Mouse (Mus musculus) lung, embryonic 14.5 days (tissue): ENCODE results near the gene Usp2. TPM values are rescaled to one million over a fixed set of nuclear protein-coding genes. Genes with fewer than 3 reads are reported as not detected.
A peak's percentile ranks its signal among the peaks of the same experiment; 100 is the strongest.

Source experiments
- ATAC-seq: fragments of 200-750 bp; cut with Nextera tagmentation; 2 replicates; pipeline ENCODE4 v1.8.0; 2017; ENCODE audit warnings: mild to moderate bottlenecking, moderate TSS enrichment, moderate library complexity; ENCODE audit not compliant: insufficient read depth
- DNase-seq: peaks from one replicate; pipeline ENCODE4 v3.0.0-alpha.2; 2015
- H3K27ac ChIP-seq: fragments of 300-500 bp; sonication (generic); 2 replicates; pipeline ENCODE4 v1.5.1; 2014; ENCODE audit warnings: low read depth, mild to moderate bottlenecking, moderate library complexity
- H3K27me3 ChIP-seq: fragments of 300-500 bp; sonication (generic); 2 replicates; pipeline ENCODE4 v1.6.1; 2014; ENCODE audit warnings: low read length, control low read depth; ENCODE audit not compliant: insufficient read depth
- H3K36me3 ChIP-seq: fragments of 300-500 bp; sonication (generic); 2 replicates; pipeline ENCODE4 v1.6.1; 2014; ENCODE audit warnings: control low read depth; ENCODE audit not compliant: insufficient read depth
- H3K4me1 ChIP-seq: fragments of 300-500 bp; sonication (generic); 2 replicates; pipeline ENCODE4 v1.6.1; 2014; ENCODE audit warnings: antibody characterized with exemption, control low read depth; ENCODE audit not compliant: insufficient read depth
- H3K4me2 ChIP-seq: fragments of 300-500 bp; sonication (generic); 2 replicates; pipeline ENCODE4 v1.6.1; 2014; ENCODE audit warnings: mild to moderate bottlenecking
- H3K4me3 ChIP-seq: fragments of 300-500 bp; sonication (generic); 2 replicates; pipeline ENCODE4 v1.5.1; 2014; ENCODE audit warnings: low read depth, low read length
- H3K9ac ChIP-seq: fragments of 300-500 bp; sonication (generic); 2 replicates; pipeline ENCODE4 v1.6.1; 2014
- H3K9me3 ChIP-seq: fragments of 300-500 bp; sonication (generic); 2 replicates; pipeline ENCODE4 v1.6.1; 2016; ENCODE audit warnings: low read depth, low read length, control low read depth
- CTCF ChIP-seq: IDR thresholded peaks from 2 replicates; pipeline ENCODE4 v1.5.1; 2016; ENCODE audit warnings: antibody characterized with exemption, low read depth
- WGBS: fragments of 180-500 bp; shearing (Covaris S2); extraction: QIAGEN DNeasy Blood & Tissue Kit; methylation state at CpG from one replicate; pipeline ENCODE4 v1.1.7; 2014; 5-methylcytosine and 5-hydroxymethylcytosine counted together
- polyA plus RNA-seq: library from polyadenylated mRNA; unstranded; fragments of >200 nt; fragmentation: Nextera tagmentation; extraction: Ambion mirVana; gene quantifications from 2 replicates; pipeline ENCODE4 v1.2.1, GENCODE M21; 2014

The Usp2 gene
- polyA plus RNA-seq, 1 experiment from 2014 or later: 7.5 TPM

DNA sequence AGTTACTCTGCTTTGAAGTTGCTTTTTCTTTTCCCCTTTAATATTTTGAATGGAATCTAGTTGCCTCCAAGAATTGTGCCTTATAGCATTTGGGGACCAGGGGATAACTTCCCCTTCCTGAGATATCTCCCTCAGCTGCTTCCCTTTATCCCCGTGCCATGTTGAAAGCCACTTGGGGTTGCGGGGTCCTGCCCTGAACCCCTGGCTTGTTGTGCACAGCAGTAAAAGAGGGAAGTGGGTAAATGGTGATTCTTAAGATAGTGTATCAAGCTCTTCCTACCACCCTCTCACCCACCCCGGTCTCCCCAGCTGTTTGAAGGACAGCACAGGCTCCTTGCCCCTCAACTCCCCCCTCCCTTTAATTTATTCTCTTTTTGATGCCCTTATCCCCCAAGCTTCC is 27.9 kb downstream of the Usp2 start:
- TF ChIP-seq CTCF: no peak
- 84% methylated on average over 3 of the region's 3 CpGs for WGBS

DNA sequence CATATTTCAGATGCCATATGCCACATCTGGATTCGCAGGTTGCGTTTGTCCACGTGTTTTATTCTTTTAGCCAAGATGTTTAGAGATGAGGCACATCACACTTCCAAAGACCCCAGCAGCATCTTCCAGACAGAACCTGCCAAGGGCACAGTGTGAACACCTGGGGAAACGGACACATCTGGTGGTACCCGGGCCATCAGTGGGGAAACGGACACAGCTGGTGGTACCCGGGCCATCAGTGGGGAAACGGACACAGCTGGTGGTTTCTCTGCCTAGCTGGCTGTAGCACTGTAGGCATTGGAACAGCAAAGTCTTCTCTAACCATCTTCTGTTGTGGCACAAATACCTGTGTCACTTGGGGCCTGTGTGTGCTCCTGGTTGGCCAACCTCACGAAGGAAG is 29.0 kb downstream of the Usp2 start:
- Histone ChIP-seq H3K4me1 (no peaks in the 10 kb centered on the region), H3K9ac (no peak overlapping the region), H3K9me3 (no peaks in the 10 kb centered on the region), H3K4me3 (no peak overlapping the region), H3K36me3 (peaks cover 16% of the 10 kb centered on the region; the same call in 1 of the 2 replicates), H3K4me2 (no peak overlapping the region), H3K27me3 (no peaks in the 10 kb centered on the region), H3K27ac (no peak overlapping the region)
- no peak for DNase-seq
- no peak for ATAC-seq
- 86% methylated on average over 9 of the region's 9 CpGs for WGBS
- TF ChIP-seq CTCF: no peak

More for the DNA sequence above, 27.9 kb downstream of the Usp2 start:
- no peak overlapping the region for H3K4me3 ChIP-seq
- H3K4me2 ChIP-seq: no peak overlapping the region
- H3K9ac ChIP-seq: no peak overlapping the region
- peaks cover 16% of the 10 kb centered on the region; the same call in 1 of the 2 replicates for H3K36me3 ChIP-seq
- H3K4me1 ChIP-seq: no peaks in the 10 kb centered on the region
- no peaks in the 10 kb centered on the region for H3K27me3 ChIP-seq
- DNase-seq (no peak), ATAC-seq (no peak)
- H3K9me3 ChIP-seq: no peaks in the 10 kb centered on the region
- H3K27ac ChIP-seq: no peak overlapping the region

DNA sequence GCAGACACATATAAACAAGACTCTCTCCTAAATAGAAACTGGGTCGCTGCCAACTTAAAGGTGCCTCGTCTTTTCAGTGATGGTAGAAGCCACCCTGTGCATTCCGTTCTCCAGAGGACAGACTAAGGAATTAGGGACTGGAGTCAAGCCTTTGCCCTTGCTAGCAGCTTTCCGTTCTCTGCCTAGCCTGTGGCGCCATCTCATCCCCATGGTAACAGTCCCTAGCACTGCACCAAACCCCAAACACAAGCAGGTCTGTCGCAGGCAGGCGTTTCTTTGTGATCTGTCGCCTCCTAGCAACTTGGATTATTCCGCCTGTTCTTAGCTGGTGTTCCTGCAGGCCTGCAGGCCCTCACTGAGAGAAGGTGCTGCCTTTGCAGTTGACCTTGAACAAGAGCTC is 29.7 kb downstream of the Usp2 start:
- ATAC-seq (no peak), DNase-seq (no peak)
- H3K27ac ChIP-seq: no peak overlapping the region
- no peak overlapping the region for H3K4me2 ChIP-seq
- H3K4me3 ChIP-seq: no peak overlapping the region
- H3K36me3 ChIP-seq: 0 out of 2 replicates have a peak, but pooled peaks cover 10% of the 10 kb centered on the region
- WGBS: 34% methylated on average over 9 of the region's 9 CpGs
- TF ChIP-seq CTCF: no peak
- no peaks in the 10 kb centered on the region for H3K27me3 ChIP-seq
- no peaks in the 10 kb centered on the region for H3K9me3 ChIP-seq
- H3K9ac ChIP-seq: no peak overlapping the region
- no peaks in the 10 kb centered on the region for H3K4me1 ChIP-seq

DNA sequence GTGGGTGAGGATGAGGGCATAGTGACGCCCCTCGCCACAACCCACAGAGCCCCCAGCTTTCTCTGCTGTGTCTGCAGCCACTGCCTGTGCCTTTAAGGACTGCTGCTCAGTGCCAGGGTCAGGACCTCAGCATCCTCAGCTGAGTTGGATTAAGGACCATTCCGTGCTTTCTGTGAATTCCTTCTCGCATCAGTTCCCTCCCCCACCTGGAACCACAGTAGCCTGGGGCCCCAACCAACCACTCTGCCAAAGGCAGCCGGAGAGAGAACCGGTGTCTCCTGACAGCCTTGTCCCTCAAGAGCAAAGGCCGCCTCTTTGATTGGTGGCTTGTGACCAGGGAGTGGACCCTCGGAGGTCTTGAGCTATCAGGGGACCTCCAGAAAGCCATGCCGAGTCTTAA is 34.7 kb downstream of the Usp2 start, which contains the start of gene Mfrp:
Gene Mfrp, plus strand, starts transcription at position 240 of the 400 bp plus-strand sequence.
- Histone ChIP-seq H3K4me3 (no peak within 1 kb of the TSS), H3K4me1 (peaks cover 3% of the 10 kb centered on the region; the same call in 1 of the 2 replicates), H3K27ac (no peak within 1 kb of the TSS), H3K4me2 (no peak within 1 kb of the TSS), H3K27me3 (no peaks in the 10 kb centered on the region), H3K36me3 (peaks cover 19% of the 10 kb centered on the region; the same call in 1 of the 2 replicates), H3K9me3 (no peaks in the 10 kb centered on the region), H3K9ac (no peak within 1 kb of the TSS)
- DNase-seq (no peak), ATAC-seq (no peak)
- WGBS: 61% methylated on average over 9 of the region's 9 CpGs
- no peak for TF ChIP-seq CTCF

DNA sequence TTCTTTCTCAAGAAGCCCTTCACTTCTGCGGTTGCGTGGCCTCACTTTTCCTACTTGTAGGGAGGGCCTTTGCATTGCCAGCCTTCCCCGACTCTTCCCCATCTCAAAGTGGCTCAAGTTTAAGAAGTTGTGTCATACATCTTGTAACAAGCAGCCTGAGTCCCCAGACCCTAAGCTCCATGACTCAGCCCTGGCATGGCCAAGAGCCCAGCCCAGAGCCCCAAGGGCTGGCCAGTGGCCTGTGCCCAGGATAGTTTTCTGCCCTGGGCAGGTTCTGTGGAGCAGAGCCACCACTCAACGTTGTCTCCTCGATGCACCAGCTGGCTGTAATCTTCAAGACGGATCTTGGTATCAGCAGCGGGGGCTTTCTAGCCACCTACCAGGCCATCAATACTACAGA is 38.1 kb downstream of the Usp2 start:
- Histone ChIP-seq H3K27ac (no peak overlapping the region), H3K9me3 (no peaks in the 10 kb centered on the region), H3K9ac (no peak overlapping the region), H3K27me3 (no peaks in the 10 kb centered on the region), H3K36me3 (peaks cover 42% of the 10 kb centered on the region), H3K4me2 (no peak overlapping the region), H3K4me3 (no peak overlapping the region), H3K4me1 (peaks cover 24% of the 10 kb centered on the region)
- TF ChIP-seq CTCF: no peak
- no peak for ATAC-seq
- WGBS: 89% methylated on average over 7 of the region's 7 CpGs
- DNase-seq: no peak

DNA sequence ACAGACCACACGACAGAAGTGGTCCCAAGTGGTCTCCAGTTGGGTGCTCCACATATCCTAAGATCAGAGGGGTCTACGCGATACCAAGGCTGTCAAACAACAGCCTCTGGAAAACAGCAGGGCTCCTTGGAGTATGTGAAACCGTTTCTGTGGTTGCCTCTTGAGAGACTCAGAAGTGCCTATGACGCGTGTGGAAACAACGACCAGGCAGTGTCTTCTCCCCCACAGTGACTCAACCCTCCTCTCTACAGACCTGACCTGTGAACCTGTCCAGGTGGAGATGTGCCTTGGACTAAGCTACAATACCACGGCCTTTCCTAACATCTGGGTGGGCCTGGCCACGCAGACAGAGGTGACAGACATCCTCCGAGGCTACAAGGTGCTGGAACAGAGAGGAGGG is 39.0 kb downstream of the Usp2 start:
- Histone ChIP-seq H3K4me3 (no peak overlapping the region), H3K4me1 (peaks cover 27% of the 10 kb centered on the region), H3K9me3 (no peaks in the 10 kb centered on the region), H3K9ac (no peak overlapping the region), H3K27me3 (no peaks in the 10 kb centered on the region), H3K27ac (no peak overlapping the region), H3K36me3 (peaks cover 47% of the 10 kb centered on the region), H3K4me2 (no peak overlapping the region)
- no peak for TF ChIP-seq CTCF
- ATAC-seq: no peak
- 76% methylated on average over 10 of the region's 10 CpGs for WGBS
- no peak for DNase-seq

DNA sequence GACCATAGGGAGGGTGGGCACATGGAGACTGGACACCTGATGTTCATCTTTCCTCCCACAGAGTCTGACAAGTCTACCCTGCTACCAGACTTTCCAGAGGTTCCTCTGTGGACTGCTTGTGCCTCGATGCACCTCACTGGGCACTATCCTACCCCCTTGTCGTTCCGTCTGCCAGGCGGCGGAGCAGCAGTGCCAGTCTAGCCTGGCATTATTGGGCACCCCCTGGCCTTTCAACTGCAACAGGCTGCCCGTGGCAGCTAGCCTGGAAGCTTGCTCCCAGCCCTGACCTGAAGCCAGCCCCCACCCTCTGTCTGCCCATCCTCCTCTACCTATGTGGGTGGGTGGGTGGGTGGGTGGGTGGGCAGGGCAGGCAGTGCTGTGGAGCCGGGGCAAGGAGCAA is 39.4 kb downstream of the Usp2 start:
- no peak for TF ChIP-seq CTCF
- peaks cover 27% of the 10 kb centered on the region for H3K4me1 ChIP-seq

More for the DNA sequence above, 39.4 kb downstream of the Usp2 start:
- Histone ChIP-seq H3K27me3 (no peaks in the 10 kb centered on the region), H3K4me3 (no peak overlapping the region), H3K27ac (0 out of 2 replicates have a peak overlapping the region, but pooled peaks have one; percentile 91), H3K9ac (no peak overlapping the region), H3K36me3 (peaks cover 47% of the 10 kb centered on the region), H3K9me3 (no peaks in the 10 kb centered on the region), H3K4me2 (no peak overlapping the region)
- WGBS: 90% methylated on average over 7 of the region's 7 CpGs
- no peak for ATAC-seq
- DNase-seq: no peak
